Mouse (Mus musculus): ENCODE data around the gene Spaca6.
"Not testable (repeated sequence)": the region's sequence is repeated elsewhere in the genome, so short reads cannot be mapped to it uniquely, and the experiment has no call there.

The Spaca6 gene

DNA sequence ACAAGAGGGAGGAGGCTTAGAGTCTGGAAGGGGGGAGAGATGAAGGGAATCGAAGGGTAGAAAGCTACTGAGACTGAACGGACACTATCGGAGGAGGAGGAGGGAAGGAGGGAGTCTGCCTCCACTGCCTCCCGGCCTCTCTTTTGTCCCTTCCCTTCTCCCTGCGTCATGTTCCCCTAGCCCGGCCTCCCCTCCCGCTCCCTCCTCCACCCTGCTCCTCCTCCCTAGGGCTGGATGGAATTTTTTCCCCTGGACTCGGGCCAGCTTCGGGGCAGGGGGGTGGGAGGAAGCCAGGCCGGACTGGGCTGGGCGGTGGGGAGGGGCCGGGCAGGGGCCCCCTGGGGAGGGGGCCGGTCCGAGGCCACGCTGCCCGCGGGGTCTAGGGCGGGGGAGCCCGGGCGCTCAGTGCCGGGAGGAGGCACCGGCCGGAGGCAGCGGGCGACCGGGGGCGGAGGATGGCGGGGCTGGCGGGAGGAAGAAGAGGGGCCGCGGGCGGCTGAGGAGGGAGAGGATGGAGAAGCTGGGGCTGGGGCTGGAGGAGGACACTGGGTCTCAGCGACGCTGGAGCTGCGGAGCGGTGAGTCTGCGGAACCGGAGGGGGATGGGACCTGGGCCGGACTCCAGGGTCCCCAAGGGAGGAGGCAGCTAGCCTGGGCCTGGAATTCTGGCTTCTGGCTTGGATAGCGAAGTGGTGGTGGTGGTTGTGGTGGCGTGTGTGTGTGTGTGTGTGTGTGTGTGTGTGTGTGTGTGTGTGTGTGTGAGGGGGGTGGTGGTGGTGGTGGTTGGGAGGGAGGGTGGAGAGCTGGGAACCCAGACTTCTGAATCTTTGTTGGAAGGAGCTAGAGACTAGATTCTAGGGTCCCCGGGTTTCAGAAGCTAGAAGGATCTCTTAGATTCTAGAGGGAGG is at the start of gene Spaca6:
TSS of gene Spaca6 (plus strand) at position 408 of the 907 bp plus-strand sequence.
- DNase-seq = no peak

DNA sequence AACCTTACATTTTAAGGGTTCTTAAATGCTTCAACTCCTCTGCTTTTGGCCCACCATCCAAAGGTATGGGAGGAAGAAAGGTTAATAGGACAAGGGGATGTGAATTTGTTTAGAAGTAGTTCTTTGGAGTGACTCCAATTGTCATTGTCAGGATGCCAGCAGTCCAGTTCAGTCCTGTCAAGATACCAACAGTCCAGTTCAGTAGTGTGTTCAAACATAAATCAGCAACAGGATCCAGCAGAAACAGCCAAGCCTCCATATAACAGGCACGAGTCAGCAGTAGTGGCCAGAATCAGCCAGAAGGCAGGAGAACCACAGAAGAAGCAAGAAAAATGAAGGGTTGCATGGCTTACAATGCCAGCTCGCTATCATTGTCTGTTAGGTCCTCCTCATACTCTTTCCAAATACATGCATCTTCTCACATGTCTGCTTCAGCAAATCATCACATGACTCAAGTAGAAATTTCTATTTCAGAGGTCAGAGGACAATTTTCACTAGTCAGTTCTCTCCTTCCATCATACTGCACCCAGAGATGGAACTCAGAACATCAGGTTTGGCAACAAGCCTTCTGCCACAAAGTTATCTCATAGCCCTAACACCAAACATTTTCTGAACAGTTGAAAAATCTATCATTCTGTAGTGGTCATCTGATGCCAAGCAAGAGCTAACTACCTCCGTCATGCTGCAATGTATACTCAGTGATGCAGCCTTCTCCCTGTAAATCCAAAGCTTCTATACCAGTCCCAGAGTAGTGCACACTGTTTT is 35.9 kb upstream of the Spaca6 start:
- no peak for DNase-seq

GRCm38 (mm10) chr17:17792578-17792977 is 34.4 kb upstream of the Spaca6 start:
- DNase-seq = no peak

DNA sequence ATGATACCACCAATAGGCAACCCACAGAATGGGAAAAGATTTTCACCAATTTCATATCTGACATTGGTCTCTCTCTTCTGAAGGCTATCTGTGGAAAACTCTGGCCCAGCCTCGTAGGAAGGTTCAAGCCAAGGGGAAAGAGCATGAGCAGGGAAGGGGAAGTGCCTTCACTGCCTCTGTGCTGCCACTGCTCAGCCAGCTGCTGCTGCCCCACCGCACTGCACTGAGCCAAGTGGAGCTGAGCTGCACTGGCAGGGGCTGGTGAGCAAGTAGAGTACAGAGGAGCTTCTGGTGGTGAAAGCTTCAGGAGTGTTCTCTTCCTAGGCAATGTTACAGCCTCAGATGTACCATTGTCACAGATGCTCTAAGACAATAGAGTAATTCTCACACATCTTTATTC is 31.4 kb upstream of the Spaca6 start:
- DNase-seq = no peak

- DNase-seq = no peak
Measured at GRCm38 (mm10) chr17:17823612-17824336, 3.2 kb upstream of the Spaca6 start.

DNA sequence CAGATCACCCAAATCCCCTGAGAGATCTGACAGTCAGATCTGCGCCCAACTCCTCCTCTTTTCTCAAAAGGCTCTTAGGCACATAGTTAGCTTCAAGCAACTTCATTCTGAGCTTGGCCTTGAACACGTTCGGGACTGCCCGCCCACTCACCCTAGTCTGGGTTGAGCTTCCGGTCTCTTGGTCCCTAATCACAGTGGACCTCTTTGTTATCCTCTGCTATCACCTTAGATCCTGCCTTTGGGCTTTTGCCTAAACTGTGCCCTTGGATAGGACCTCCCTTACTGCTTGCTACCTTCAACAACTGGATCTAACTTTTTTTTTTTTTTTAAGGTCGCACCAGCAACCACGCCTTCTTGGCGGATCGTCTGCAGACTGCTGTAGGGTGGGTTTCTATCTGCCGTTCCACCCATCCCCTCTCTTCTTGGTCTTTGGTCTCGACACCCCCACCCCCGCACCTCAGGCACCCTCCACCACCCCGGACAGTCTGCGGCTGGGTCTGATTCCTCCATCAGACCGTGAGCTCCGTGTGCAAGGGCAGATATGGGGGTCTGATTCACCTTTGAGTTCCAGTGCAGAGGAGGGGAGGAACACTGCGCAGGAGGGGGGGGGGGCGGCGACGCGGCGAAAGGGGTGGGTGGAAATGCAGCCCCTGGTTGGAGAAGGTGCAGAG is 902 bp upstream of the Spaca6 start:
- DNase-seq = no peak

DNA sequence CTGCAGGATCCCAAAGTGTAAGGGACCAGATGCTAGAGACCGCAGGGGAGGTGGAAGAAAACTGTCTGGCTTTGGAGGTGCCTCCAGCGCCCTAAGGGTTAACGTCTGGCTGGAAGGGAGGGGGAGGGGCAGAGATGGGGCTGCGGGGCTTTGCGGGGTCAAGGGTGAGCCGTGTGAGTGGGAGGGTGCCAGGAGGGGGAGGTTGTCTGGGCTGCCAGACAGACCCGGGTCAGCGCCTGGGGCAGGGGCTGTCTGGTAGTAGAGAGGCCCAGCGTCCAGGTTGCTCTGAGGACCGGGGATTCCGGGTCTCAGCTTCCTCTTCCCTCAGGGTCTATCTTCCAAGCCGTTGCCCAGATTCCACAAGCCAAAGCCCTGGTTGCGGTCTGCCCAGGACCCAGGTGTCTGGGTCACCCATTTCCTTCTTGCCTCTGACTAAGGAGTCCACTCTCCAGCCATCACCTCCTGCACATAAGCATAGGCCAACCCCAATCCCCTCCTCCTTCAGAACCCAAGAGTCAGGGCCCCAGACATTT is 766 bp downstream of the Spaca6 start:
- DNase-seq = no peak

DNA sequence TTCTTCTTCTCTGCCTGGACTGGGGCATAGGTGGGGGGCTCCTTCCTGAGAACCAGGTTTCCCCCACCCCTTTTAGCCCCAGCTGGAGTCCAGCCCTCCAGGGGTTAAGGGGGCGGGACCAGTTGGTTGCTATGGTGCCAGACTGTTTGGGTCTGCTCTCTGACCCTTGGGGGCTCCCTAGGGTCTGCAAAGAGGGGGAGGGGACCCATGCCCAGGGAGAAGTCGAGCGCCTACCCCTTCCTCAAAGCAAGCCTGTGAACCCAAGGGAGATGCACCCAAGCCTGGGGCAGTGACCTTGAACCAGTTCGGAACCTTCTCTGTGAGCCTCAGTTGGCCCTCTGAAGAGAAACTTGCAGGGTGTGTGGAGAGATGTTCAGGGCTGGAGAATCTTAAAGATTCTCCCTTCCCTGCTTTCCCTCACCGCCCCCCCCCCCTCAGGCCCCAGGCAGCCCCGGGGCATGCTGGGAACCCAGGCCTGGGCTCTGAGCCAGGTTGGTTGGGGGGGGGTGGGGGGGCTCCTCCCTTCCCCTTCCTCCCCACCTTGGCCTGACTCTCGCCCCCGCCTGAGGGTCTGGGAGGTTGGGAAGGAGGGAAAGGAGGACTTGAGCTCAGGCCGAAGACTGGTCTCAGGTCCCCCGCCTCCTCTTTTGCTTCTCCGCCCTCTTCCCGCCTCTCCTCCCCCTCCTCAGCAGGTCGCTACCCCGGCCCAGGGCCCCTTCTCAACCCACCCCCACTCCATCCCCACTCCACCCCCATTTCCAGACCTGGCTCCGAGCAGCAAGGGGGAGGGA is 1.4 kb downstream of the Spaca6 start:
- DNase-seq = no peak

DNA sequence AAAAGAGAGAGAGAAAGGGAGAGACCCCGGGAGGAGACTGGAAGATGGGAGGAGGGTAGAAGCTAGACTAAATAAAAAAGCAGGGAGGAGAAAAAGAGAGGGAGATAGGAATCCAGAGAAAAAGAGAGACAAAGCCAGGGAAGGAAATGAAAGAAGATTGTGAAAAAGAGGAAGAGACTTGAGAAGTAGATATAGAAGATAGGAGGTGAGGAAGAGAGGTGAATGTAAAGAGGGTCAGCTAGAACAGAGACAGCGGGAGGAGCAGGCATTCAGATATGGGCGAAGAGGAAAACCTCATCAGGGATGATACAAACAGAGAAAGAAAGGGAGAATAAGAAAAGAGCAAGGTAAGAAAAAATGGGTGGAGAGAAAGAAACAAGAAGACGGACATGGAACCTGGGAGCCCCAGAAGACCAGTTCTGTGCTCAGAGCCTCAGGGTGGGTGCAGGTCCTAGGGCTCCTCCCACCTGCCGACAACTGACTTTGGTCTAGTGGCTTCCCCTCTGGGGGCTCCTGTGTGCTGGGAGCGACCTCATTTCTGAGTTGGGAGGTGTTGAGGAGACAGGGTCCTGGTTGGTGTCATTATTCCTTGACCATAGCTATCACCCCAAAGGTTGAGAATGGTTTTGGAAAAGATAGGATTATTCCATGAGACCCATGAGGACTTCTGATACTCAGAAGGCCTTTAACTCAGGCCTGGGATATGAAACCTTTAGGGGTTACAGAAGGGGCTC is 2.3 kb downstream of the Spaca6 start:
- no peak for DNase-seq

DNA sequence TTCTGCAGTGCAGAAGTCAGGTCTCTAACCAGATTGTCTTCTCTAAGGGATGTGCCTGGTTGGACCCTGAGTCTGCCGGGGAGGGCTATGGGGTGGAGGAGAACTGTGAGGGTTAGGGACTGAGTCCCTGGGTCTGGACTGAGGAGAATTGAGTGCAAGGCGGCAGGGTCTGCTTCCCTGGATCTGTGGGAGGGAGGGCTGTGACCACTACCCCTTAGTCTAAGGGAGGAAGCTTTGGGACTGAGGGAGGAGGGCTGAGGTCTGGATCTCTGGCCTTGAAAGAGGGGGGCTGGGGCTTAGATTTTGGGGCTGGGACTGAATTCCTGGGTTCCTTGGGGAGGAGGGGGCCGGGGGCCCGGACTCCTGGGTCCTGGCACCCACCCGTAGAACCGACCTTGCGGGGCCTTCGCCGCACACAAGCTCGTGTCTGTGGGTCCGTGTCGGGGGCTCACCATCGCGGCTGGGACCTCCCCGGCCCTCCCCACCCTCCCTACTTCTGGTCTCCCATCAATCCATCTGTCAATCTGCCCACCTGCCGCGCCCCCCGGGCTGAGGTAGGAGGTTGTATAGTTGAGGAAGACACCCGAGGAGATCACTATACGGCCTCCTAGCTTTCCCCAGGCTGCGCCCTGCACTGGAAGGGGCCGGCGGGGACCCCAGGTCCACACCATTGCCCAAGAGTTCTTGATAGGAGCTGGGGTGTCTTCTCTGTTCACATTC is 3.0 kb downstream of the Spaca6 start:
- no peak for DNase-seq

DNA sequence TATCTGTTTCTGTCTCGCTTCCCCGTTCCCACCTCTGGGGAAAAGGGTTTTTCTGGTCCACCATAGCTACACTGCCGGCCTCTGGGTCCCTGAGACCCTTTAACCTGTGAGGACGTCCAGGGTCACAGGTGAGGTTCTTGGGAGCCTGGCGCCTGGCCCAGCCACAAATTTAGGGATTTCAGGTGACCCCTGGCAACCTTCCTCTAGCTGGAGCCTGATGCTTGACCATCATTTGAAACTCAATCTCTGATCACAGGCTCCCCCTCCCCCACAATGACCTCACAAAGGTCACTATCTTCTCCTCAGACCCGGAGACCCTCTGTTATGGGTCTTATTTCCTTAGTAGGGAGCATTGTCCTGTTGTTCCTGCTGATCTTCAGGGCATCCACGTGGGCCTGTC is 3.8 kb downstream of the Spaca6 start:
- DNase-seq = no peak

- DNase-seq = no peak
Measured at GRCm38 (mm10) chr17:17834896-17835295, 7.9 kb downstream of the Spaca6 start.

GRCm38 (mm10) chr17:17836101-17836500 is 9.1 kb downstream of the Spaca6 start:
- DNase-seq = no peak

DNA sequence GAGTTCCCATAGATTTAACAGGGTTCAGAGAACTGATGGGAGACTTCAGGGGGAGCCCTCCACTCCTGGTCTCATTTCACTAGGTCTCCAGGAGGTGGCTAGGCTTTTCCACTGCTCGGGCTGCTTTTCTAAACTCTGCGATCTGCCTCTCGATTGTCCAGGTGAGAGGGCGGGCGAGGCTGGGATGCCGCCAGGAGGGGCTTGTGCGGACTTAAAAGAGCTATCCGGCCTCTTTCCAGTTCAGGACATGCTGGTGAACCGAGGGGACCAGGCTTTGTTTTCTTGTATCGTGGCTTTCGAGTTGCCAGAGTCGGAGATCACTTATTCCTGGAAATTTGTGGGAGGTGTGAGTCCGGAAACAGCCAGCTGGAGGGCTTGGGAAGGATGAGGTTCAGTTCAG is 10.5 kb downstream of the Spaca6 start:
- DNase-seq = peak; percentile 24

DNA sequence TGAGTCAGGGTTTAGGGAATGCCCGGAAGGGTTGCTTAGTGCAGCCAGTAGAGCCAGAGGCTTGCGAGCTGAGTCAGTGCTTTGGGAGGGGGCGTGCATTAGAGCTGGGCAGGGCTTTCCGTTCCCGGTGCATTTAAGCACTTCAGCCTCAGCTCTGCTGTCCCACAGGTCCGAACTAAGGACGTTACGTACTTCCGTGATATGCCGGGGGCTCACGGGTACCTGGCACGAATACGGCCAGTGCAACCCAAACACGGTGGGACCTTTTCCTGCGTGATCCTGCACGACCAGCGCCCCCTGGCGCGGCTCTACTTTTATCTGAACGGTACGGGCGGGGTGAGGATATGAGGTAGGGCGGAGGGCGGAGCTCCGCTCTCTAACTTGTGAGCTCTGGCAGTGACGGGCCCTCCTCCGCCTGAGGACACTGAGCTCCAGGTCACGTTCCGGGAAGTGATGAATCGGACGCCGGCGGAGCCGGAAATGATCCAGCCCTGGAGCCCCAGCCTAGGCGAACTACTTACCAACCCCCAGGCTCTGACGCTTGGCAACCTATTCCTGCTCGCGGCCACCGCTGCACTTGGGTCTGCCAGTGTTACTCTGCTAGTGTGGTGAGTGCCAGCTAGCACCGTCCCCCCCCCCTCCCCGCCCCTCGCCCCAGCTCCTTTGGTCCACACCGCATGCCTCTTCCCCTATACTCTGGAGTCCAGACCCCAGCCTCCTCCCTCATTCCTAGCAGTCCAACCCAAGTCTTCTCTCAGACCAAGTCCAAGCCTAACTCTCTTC is 11.2 kb downstream of the Spaca6 start:
- DNase-seq = peak; percentile 96

DNA sequence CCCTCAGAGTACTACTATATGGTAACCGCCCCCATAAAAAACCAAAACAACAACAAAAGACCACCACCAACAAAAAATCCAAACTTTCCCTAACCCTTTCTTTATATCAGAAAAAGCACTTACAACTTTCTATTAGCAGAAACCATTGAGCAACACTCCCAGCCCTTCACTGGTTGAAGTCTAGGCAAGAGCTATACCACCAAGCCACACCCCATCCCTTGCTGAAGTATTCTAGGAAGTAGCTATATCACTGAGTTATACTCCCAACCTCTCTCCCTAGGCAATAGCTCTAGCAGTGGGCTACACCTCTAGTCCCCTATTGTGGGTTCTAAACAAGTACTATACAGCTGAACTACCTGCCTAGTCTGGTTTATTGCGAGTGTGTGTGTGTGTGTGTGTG is 12.3 kb downstream of the Spaca6 start:
- no peak for DNase-seq

DNA sequence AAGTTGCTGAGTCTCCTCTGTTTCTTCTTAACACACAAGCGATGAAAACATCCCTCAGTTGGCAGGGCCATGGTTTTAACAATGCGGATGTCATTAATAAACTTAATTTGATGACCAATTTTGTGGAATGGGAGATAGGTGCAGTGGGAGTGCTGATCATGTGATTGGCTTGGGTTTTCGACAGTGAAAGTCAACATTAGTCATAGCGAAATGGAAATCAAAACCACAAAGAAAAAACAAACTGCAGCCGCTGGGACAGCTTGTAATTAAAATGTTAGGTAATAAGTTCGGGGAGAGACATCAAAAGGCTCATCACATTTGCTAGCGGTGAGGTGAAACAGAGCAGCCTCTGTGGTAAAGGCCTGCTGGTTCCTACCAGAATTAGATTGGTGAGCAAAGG is 13.8 kb downstream of the Spaca6 start:
- no peak for DNase-seq

- DNase-seq = no peak
Measured at GRCm38 (mm10) chr17:17843534-17844261, 16.7 kb downstream of the Spaca6 start.

- not testable (repeated sequence) for DNase-seq
Measured at GRCm38 (mm10) chr17:17844606-17845005, 17.6 kb downstream of the Spaca6 start.
